Mouse (Mus musculus) kidney, adult 11 months (tissue): ENCODE measurements at regions not wholly inside any gene's neighbourhood (a gene's known extent, or its start where the extent isn't known, plus 50 kb on each side); places are given as distances from the start of the nearest gene placed in this dataset.

Experiments
- DNase-seq: peaks from one replicate; pipeline ENCODE4 v3.0.0; 2022

GRCm38 (mm10) chr1:151092035-151092434 lies 90.3 kb upstream of the Gm47985 start:
- no peak for DNase-seq

DNA sequence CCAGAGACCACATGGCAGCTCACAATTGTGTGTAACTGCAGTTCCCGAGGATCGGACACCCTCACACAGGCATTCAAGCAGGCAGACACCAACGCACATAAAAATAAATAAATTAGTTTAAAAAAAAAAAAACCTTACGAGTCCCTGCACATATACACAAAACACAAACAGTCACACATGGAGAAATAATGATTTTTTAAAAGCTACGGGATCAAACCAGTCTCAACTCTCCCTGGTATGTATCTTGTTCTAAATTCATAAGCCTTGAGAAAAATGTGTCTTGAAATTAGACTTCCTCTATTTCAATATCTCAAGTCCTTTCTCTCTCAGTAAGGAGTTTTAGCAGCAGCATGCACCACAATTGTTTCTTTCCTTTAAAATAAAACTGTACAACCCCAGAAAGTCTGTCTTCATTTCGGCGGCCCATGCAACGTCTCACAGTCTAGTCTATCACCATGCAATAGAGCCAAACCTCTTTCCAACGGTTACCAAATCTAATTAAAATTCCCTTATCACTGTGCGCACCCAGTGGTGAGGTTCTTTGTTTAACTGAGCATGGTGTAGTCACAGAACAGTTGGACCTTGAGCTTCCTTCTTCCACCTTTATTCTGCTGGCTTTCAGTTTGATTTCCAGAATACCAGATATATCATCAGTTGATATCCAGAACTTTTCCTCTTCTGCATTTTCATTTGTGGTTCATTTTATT lies 86.8 kb upstream of the Gm47985 start:
- no peak for DNase-seq

- DNase-seq: no peak
These were observed 86.3 kb upstream of the Gm47985 start for GRCm38 (mm10) chr1:151096079-151096478.

GRCm38 (mm10) chr1:151097506-151097905 lies 84.8 kb upstream of the Gm47985 start:
- no peak for DNase-seq

DNA sequence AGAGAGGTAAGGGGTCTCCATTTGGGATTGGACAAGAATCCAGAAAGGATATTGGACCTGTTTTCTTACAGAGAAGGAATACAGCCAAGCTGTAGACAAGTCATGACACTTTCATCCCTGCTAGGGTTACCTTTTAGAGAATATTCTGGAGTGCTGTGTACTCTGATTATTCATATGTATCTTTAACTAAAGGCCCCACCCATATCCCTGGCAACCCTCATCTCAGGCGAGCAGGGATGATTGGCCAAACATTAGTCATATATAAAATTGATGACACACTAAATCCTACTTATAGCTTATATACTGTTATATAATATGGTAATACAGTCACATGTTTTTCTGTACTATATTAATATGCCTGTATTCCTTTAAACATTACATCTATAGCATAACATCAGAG lies 83.6 kb upstream of the Gm47985 start:
- DNase-seq: no peak

DNA sequence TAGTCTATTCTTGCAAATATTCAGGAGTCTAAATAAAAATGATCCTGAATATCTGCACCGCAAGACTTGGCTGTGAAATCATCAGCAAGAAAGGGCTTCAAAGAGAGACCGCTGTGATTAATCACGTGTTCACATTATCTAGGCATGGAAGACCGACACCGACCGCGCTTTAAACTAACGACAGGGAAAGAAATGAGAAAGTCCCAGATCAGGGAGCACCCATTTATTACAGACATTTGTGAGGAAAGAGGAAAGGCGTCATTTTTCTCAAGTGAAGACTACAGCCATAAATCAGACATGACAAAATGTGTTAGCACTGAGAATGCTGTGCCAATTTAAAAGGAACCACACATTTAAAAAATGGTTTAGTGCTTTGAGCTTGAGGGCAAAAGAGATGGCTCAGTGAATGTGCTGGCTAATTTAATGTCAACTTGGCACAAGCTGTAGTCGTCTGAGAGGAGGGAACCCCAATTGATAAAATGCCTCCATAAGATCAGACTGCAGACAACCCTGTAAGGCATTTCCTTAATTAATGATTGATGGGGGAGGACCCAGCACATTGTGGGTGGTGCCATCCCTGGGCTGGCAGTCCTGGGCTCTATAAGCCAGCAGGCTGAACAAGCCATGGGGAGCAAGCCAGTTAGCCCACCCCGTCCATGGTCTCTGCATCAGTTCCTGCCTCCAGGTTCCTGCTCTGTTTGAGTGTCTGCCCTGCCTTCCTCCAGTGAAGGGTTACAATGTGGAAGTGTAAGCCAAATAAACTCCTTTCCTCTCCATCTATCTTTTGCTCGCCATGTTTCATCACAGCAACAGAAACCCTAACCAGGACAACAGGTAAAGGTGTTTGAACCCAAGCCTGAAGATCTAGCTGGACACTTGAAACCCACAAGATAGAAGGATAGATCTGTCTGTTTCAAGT lies 81.5 kb upstream of the Gm47985 start:
- no peak for DNase-seq

GRCm38 (mm10) chr1:151101516-151101915 lies 80.8 kb upstream of the Gm47985 start:
- DNase-seq: no peak

DNA sequence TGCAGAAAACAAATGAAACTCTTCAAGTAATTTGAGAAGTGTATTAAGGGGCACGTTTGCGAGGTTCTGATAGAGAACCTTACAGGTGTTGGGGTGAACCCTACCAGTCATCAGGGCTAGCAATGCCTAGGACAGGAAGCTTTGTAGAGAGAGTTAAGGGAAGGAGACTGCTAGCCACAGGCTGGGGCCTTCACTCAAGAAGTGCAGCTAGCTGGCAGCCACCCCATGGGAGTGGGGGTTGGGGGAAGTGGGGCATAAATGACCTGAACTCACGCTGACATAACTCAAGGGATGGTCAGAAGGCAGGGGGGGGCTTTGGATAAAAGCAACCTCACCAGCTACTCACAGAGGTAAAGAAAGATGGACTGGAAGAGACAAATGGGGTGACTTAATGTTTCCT lies 80.3 kb upstream of the Gm47985 start:
- no peak for DNase-seq

GRCm38 (mm10) chr1:151102646-151103391 lies 79.5 kb upstream of the Gm47985 start:
- DNase-seq: peak; percentile 62

DNA sequence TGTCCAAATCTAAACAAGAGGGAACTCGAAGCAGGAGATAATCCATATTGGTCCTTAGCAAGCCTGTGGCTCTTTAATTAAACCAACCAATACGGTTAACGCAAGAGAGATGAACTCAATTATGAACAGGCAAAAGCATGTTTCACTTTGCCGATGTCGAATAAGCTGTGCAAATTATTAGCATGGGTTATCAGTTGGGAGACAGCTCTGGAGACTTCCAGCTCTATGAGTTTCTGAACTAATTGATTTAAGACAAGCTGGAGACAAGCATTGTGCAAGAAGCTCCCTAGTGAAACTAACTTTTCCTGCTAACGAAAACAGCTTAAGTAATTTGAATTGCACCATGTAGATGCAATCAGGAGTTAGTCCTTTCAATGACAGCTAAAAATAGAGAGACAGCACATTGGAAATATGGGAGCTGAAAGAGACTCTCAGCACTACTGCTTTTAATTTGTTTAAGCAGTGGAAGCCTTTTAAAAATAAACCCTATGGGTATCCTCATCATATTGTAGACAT lies 78.8 kb upstream of the Gm47985 start:
- no peak for DNase-seq

DNA sequence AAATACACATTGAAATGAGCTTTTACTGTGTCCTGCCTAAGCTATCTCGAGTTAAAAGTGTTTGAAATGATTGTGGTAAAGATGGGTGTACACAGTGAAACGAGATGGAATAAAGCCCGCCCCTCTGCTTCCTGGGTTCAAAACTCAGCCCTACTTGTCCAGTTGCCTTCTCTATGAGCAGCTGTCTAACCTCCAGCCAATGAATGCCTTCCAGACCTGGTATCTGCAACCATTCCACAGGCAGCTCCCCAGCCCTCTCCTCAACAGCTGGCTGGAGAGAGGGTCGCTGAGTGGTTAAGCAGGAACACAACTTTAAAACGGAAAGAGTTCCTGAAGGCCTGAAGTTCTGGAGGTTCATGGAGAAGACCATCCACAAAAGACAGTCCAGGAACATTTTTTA lies 78.0 kb upstream of the Gm47985 start:
- no peak for DNase-seq

- no peak for DNase-seq
These were observed 77.5 kb upstream of the Gm47985 start for GRCm38 (mm10) chr1:151104806-151105205.

- DNase-seq: no peak
These were observed 77.1 kb upstream of the Gm47985 start for GRCm38 (mm10) chr1:151105251-151105650.

- DNase-seq: no peak
These were observed 74.9 kb upstream of the Gm47985 start for GRCm38 (mm10) chr1:151107401-151107800.

DNA sequence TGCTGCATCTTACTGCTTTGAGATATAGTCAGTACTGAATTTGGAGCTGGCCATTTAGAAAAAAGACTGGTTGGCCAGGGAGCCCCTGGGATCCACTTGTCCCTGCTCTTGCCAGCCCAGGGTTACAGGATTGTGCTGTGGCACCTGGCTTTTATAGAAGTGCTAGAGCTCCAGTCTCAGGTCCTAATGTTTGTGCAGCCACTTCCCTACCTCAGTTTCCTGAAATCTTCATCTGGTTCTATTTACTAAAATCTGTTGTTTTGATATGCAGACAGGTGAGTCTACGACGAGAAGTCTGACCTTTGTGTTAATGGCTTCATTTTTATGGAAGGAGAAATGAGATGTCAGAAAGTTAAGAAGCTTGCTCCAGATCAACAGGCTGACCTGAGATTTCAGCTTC lies 73.0 kb upstream of the Gm47985 start:
- no peak for DNase-seq

DNA sequence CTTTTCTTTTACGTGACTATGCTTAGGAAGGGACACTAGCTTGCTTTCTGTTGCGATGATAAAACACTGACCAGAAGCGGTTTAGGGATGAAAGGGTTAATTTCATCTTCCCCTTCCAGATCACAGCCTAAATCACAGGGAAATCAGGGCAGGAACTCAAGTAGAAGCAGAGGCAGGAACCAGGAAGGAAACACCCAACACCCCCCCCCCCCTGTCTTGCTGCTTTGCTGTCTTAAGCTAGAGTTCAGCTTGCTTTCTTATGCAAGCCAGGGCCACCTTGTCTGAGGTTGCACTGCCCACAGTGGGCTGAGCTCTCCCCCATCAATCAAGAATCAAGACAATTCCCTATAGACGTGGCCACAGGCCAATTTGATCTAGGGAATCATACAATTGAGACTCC lies 71.9 kb upstream of the Gm47985 start:
- no peak for DNase-seq

DNA sequence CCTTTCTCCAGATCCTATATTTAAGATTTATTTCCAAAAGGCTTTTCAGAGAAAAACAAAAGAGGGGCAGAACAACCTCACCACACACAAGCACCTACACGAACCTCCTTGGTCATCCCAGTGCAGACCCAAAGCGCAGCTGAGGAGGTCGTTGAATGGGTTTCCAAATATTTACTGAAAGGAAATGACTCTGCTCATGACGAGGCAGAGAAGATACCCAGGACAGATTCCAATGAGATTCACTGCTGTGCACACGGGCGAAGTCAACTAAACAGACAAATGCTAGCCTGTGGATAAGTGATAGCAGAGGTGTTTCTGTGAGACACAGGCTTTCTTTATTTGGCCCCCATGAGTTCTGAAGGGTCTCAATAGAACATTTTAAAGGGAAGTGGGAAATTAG lies 70.7 kb upstream of the Gm47985 start:
- no peak for DNase-seq

- no peak for DNase-seq
These were observed 69.9 kb upstream of the Gm47985 start for GRCm38 (mm10) chr1:151112390-151112789.

DNA sequence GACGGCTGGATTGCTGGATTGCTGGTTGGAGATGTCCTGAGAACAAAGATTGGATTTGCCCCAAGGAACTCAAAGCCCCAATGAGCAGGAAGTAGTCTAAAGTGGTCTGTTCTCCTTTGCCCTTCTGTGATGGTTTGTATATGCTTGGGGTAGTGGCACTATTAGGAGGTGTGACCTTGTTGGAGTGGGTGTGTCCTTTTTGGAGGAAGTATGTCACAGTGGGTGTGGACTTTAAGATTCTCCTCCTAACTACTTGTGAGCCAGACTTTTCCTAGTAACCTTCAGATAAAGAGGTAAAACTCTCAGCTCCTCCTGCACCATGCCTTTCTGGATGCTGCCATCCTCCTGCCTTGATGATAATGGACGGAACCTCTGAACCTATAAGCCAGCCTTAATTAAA lies 69.1 kb upstream of the Gm47985 start:
- DNase-seq: no peak

GRCm38 (mm10) chr1:151118530-151118929 lies 63.8 kb upstream of the Gm47985 start:
- DNase-seq: no peak

- DNase-seq: no peak
These were observed 63.4 kb upstream of the Gm47985 start for GRCm38 (mm10) chr1:151118982-151119381.

GRCm38 (mm10) chr1:151119566-151119965 lies 62.8 kb upstream of the Gm47985 start:
- DNase-seq: no peak

GRCm38 (mm10) chr1:151121686-151122085 lies 60.7 kb upstream of the Gm47985 start:
- no peak for DNase-seq
